Mouse (Mus musculus) bone marrow, adult 2 months (tissue): ENCODE measurements around the gene Glrp1.

ENCODE experiments used
- CTCF ChIP-seq: fragments of 200-500 bp; IDR thresholded peaks from 2 replicates; pipeline ENCODE4 v1.5.1; 2011; ENCODE audit warnings: low read length, control low read depth; ENCODE audit not compliant: control insufficient read depth, insufficient read depth
- POLR2A ChIP-seq: fragments of 200-500 bp; IDR thresholded peaks from 2 replicates; pipeline ENCODE4 v1.6.1; 2011; ENCODE audit warnings: low read depth, mild to moderate bottlenecking, control low read depth, low read length, borderline replicate concordance; ENCODE audit not compliant: control insufficient read depth

DNA sequence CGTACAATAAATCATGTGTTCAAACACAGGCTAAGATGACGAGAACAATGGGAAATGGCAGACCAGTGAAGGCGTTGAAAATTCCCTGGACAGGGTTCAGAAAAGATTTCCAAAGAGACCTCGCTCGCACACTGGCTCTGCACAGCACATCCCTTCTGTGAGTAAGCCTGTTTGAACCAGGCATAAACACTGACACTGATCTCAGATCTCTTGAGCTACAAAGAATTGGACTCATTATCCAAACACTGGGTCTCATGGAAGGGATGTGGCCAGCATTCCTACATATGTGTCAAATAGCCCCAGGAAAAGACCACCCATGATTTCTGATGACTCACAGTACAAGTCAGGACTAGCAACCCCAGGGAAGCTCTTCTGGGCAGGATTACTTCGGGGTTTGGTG, 16.3 kb upstream of the Glrp1 start:
- no peak for TF ChIP-seq CTCF
- TF ChIP-seq POLR2A, result no peak
